Mouse (Mus musculus): ENCODE results near the gene Slc16a13. TPM values are rescaled to one million over a fixed set of nuclear protein-coding genes. Genes with fewer than 3 reads are reported as not detected.
A peak's percentile ranks its signal among the peaks of the same experiment; 100 is the strongest.

Slc16a13 gene
- polyA plus RNA-seq, 1 experiment from 2014 or later: 10.9 TPM

DNA sequence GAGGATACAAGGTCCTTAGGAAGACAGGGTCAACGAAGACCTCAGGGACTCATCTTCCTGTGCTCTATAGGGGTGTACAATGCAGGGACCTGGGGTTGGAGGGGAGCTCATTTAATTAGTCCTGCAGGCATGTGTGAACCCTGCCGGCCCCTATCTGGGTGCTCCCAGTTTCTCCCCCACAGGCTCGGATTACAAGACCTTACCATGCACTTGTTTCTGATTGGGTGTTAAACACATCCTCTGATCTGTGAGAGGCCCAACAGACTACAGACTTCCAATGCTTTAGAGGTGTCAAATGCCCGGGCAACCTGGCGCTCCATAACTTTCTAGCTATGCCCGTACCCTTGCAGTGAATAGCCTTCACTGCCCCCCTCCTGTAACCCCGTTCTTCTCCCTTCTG, 52.7 kb downstream of the Slc16a13 start:
- DNase-seq (ENCODE audit: low spot score) (no peak), ATAC-seq (ENCODE audit: low FRiP score) (no peak)
- WGBS: 68% methylated on average over 7 of the region's 7 CpGs

More for the DNA sequence above, 52.7 kb downstream of the Slc16a13 start:
- H3K9me3 ChIP-seq (ENCODE audit: control insufficient read depth, low read length): no peaks in the 10 kb centered on the region
- no peak overlapping the region for H3K4me2 ChIP-seq (replicated peaks; ENCODE audit: low read depth, low read length)
- no peak overlapping the region for H3K27ac ChIP-seq (ENCODE audit: low read depth, low read length)
- no peak overlapping the region for H3K9ac ChIP-seq (ENCODE audit: low read depth, low read length)
- H3K4me3 ChIP-seq (ENCODE audit: low read depth, low read length): no peak overlapping the region
- no peaks in the 10 kb centered on the region for H3K27me3 ChIP-seq (ENCODE audit: control insufficient read depth, insufficient read depth, low read length)
- H3K36me3 ChIP-seq (ENCODE audit: control insufficient read depth, insufficient read depth, low read length): no peaks in the 10 kb centered on the region
- no peaks in the 10 kb centered on the region for H3K4me1 ChIP-seq (replicated peaks; ENCODE audit: control insufficient read depth, insufficient read depth, low read length)

MicroRNAs within 50 kb of the gene (microRNA counts, 519-probe panel; counts per million panel counts)
- microRNA mmu-miR-195 (3,200 counts per million, percentile 17 among the panel's probes with 10 or more counts), microRNA mmu-miR-497 (not detected)

Other genes starting within 250 kb of the Slc16a13 start
- gene Ctdnep1, start 239.9 kb downstream of the Slc16a13 start, polyA plus RNA-seq (2014; fragmentation: Nextera tagmentation; extraction: Ambion mirVana): 23.8 and 26.8 TPM in 2 replicates
- 154 and 163 TPM in 2 replicates for gene Elp5, start 238.5 kb downstream of the Slc16a13 start, polyA plus RNA-seq (2014; fragmentation: Nextera tagmentation; extraction: Ambion mirVana)
- 621 and 643 TPM in 2 replicates for gene Gabarap, start 229.9 kb downstream of the Slc16a13 start, polyA plus RNA-seq (2014; fragmentation: Nextera tagmentation; extraction: Ambion mirVana)
- 56.7 and 57.5 TPM in 2 replicates for gene Phf23, start 225.3 kb downstream of the Slc16a13 start, polyA plus RNA-seq (2014; fragmentation: Nextera tagmentation; extraction: Ambion mirVana)
- gene Dvl2, start 220.5 kb downstream of the Slc16a13 start, polyA plus RNA-seq (2014; fragmentation: Nextera tagmentation; extraction: Ambion mirVana): 24.6 and 27.2 TPM in 2 replicates
- 45.1 and 52.1 TPM in 2 replicates for gene Acadvl, start 205.7 kb downstream of the Slc16a13 start, polyA plus RNA-seq (2014; fragmentation: Nextera tagmentation; extraction: Ambion mirVana)
- gene Dlg4, start 204.1 kb downstream of the Slc16a13 start, polyA plus RNA-seq (2014; fragmentation: Nextera tagmentation; extraction: Ambion mirVana): 13.2 and 18.7 TPM in 2 replicates
- gene Asgr1, start 167.0 kb downstream of the Slc16a13 start, polyA plus RNA-seq (2014; fragmentation: Nextera tagmentation; extraction: Ambion mirVana): 0.29 and 0.40 TPM in 2 replicates
- gene Asgr2, start 128.4 kb downstream of the Slc16a13 start, polyA plus RNA-seq (2014; fragmentation: Nextera tagmentation; extraction: Ambion mirVana): not detected in 2 replicates
- 0.42 TPM in 1 of 2 replicates, not detected in the other for gene Mgl2, start 90.7 kb downstream of the Slc16a13 start, polyA plus RNA-seq (2014; fragmentation: Nextera tagmentation; extraction: Ambion mirVana)
- 0.32 and 1.4 TPM in 2 replicates for gene Clec10a, start 64.9 kb downstream of the Slc16a13 start, polyA plus RNA-seq (2014; fragmentation: Nextera tagmentation; extraction: Ambion mirVana)
- 0.40 and 0.51 TPM in 2 replicates for gene Slc16a11, start 8.3 kb downstream of the Slc16a13 start, polyA plus RNA-seq (2014; fragmentation: Nextera tagmentation; extraction: Ambion mirVana)
- gene Bcl6b, start 8.7 kb upstream of the Slc16a13 start, polyA plus RNA-seq (2014; fragmentation: Nextera tagmentation; extraction: Ambion mirVana): 5.0 and 5.9 TPM in 2 replicates
- gene 0610010K14Rik, start 16.9 kb upstream of the Slc16a13 start, polyA plus RNA-seq (2014; fragmentation: Nextera tagmentation; extraction: Ambion mirVana): 229 and 230 TPM in 2 replicates
- 10.2 and 11.6 TPM in 2 replicates for gene Gm21988, start 18.8 kb upstream of the Slc16a13 start, polyA plus RNA-seq (2014; fragmentation: Nextera tagmentation; extraction: Ambion mirVana)
- gene Rnasek, start 18.8 kb upstream of the Slc16a13 start, polyA plus RNA-seq (2014; fragmentation: Nextera tagmentation; extraction: Ambion mirVana): 146 and 147 TPM in 2 replicates
- 3.5 and 3.7 TPM in 2 replicates for gene Alox12, start 34.3 kb upstream of the Slc16a13 start, polyA plus RNA-seq (2014; fragmentation: Nextera tagmentation; extraction: Ambion mirVana)
- not detected in 2 replicates for gene Alox12e, start 101.6 kb upstream of the Slc16a13 start, polyA plus RNA-seq (2014; fragmentation: Nextera tagmentation; extraction: Ambion mirVana)
- 0.18 TPM in 1 of 2 replicates, not detected in the other for gene Alox15, start 131.0 kb upstream of the Slc16a13 start, polyA plus RNA-seq (2014; fragmentation: Nextera tagmentation; extraction: Ambion mirVana)
- gene Pelp1, start 189.0 kb upstream of the Slc16a13 start, polyA plus RNA-seq (2014; fragmentation: Nextera tagmentation; extraction: Ambion mirVana): 31.0 and 32.0 TPM in 2 replicates
- 27.8 and 38.1 TPM in 2 replicates for gene Arrb2, start 211.6 kb upstream of the Slc16a13 start, polyA plus RNA-seq (2014; fragmentation: Nextera tagmentation; extraction: Ambion mirVana)
- 40.2 and 42.0 TPM in 2 replicates for gene Med11, start 230.9 kb upstream of the Slc16a13 start, polyA plus RNA-seq (2014; fragmentation: Nextera tagmentation; extraction: Ambion mirVana)
- gene Zmynd15, start 238.4 kb upstream of the Slc16a13 start, polyA plus RNA-seq (2014; fragmentation: Nextera tagmentation; extraction: Ambion mirVana): 0.22 and 0.43 TPM in 2 replicates
- 0.42 and 1.2 TPM in 2 replicates for gene Cxcl16, start 238.9 kb upstream of the Slc16a13 start, polyA plus RNA-seq (2014; fragmentation: Nextera tagmentation; extraction: Ambion mirVana)

Data from hindbrain, embryonic 11.5 days (tissue).